Mouse (Mus musculus) heart, adult 2 months (tissue): Measurements from ENCODE around the gene Lactb.

ENCODE experiments used
- CTCF ChIP-seq: fragments of 200-600 bp; IDR thresholded peaks from 2 replicates; pipeline ENCODE4 v1.8.1; 2022; ENCODE audit warnings: antibody characterized with exemption, mild to moderate bottlenecking, moderate library complexity
- EP300 ChIP-seq: fragments of 200-500 bp; IDR thresholded peaks from 2 replicates; pipeline ENCODE4 v1.6.1; 2011; ENCODE audit warnings: low read depth, low read length, control low read depth; ENCODE audit not compliant: insufficient read depth
- POLR2A ChIP-seq: fragments of 200-500 bp; IDR thresholded peaks from 2 replicates; pipeline ENCODE4 v1.6.1; 2011; ENCODE audit warnings: mild to moderate bottlenecking, low read depth, low read length, control low read depth; ENCODE audit not compliant: insufficient read depth

- TF ChIP-seq CTCF (no peak), EP300 (no peak), POLR2A (no peak)
These were observed 14.8 kb upstream of the Lactb start for GRCm38 (mm10) chr9:66990046-66990445.
